8 mouse cellular contexts compared by ENCODE assay signal in genomic region chr1:189817810-189818209, GRCm38 (mm10).
DNase-seq lines count a peak whose midpoint lies in the region; ATAC-seq lines count a peak whose summit lies in the region.

No protein-coding gene starts in this region.

- no peak overlapping the region for H3K9ac ChIP-seq in intestine, embryonic 16.5 days (ENCODE audit: low read depth, low read length)
- no peak overlapping the region for H3K9ac ChIP-seq in limb, embryonic 15.5 days

- DNase-seq in urinary bladder, postnatal 14 days (ENCODE audit: low spot score): peak; percentile 36
- no peak for DNase-seq in urinary bladder, postnatal 25 days (ENCODE audit: low spot score)
- no peak for DNase-seq in retina, postnatal 1 day
- no peak for DNase-seq in testis, postnatal 10 days (ENCODE audit: low spot score)
- DNase-seq in urinary bladder, adult 18-20 months (ENCODE audit: low spot score in 2 of 2): no peak
- DNase-seq in spleen, adult 18-20 months: no peak

- WGBS in intestine, embryonic 16.5 days: 61% methylated on average over 9 of the region's 9 CpGs
- WGBS in limb, embryonic 15.5 days: 36% methylated on average over 9 of the region's 9 CpGs

- no peak overlapping the region for H3K4me2 ChIP-seq in intestine, embryonic 16.5 days (ENCODE audit: low read depth, low read length)
- no peak overlapping the region; the same call in 1 of the 2 replicates for H3K4me2 ChIP-seq in limb, embryonic 15.5 days

- no peak overlapping the region for H3K4me3 ChIP-seq in intestine, embryonic 16.5 days (ENCODE audit: low read length)
- H3K4me3 ChIP-seq in limb, embryonic 15.5 days: no peak overlapping the region

- peaks cover 4% of the 10 kb centered on the region; the same call in 1 of the 2 replicates for H3K4me1 ChIP-seq in intestine, embryonic 16.5 days (ENCODE audit: control insufficient read depth, insufficient read depth, low read length)
- peaks cover 49% of the 10 kb centered on the region for H3K4me1 ChIP-seq in limb, embryonic 15.5 days

- no peaks in the 10 kb centered on the region for H3K27me3 ChIP-seq in intestine, embryonic 16.5 days (replicated peaks; ENCODE audit: control insufficient read depth, insufficient read depth, low read length)
- H3K27me3 ChIP-seq in limb, embryonic 15.5 days: no peaks in the 10 kb centered on the region

- H3K27ac ChIP-seq in intestine, embryonic 16.5 days (ENCODE audit: low read length): 0 out of 2 replicates have a peak overlapping the region, but pooled peaks have one; percentile 16
- H3K27ac ChIP-seq in limb, embryonic 15.5 days: peak overlapping the region; percentile 86

- no peaks in the 10 kb centered on the region for H3K9me3 ChIP-seq in intestine, embryonic 16.5 days (ENCODE audit: control insufficient read depth, low read length)
- no peaks in the 10 kb centered on the region for H3K9me3 ChIP-seq in limb, embryonic 15.5 days

- no peak for ATAC-seq in intestine, embryonic 16.5 days
- peak; percentile 40 for ATAC-seq in limb, embryonic 15.5 days (ENCODE audit: insufficient number of reproducible peaks, low FRiP score, low TSS enrichment, low read depth)

- no peaks in the 10 kb centered on the region for H3K36me3 ChIP-seq in intestine, embryonic 16.5 days (ENCODE audit: control insufficient read depth, insufficient read depth, low read length)
- H3K36me3 ChIP-seq in limb, embryonic 15.5 days: no peaks in the 10 kb centered on the region
